Mouse (Mus musculus): Measurements from ENCODE around the gene Cd79a. TPM values are rescaled to one million over a fixed set of nuclear protein-coding genes. Genes with fewer than 3 reads are reported as not detected.

The Cd79a gene
- 0.44 and 0.59 TPM in 2 replicates for polyA plus RNA-seq (2012; rRNA removed)

GRCm38 (mm10) chr7:24897224-24897623 lies at the start of gene Cd79a:
Gene Cd79a (plus strand): TSS chr7:24897381.

GRCm38 (mm10) chr7:24861913-24862312 lies 35.3 kb upstream of the Cd79a start, which contains the start of gene Gm9844:
Gene Gm9844 (plus strand): TSS chr7:24862213.

GRCm38 (mm10) chr7:24869532-24870165 lies 27.5 kb upstream of the Cd79a start, which contains the start of the genes Lypd4 and Dmrtc2:
Gene Lypd4 (minus strand): TSS chr7:24869941.
Gene Dmrtc2 (plus strand): TSS chr7:24870057.

GRCm38 (mm10) chr7:24883896-24884692 lies 13.1 kb upstream of the Cd79a start, which contains the start of gene Rps19:
Gene Rps19 (plus strand): TSS chr7:24884371.

GRCm38 (mm10) chr7:24902630-24903443 lies 5.7 kb downstream of the Cd79a start, which contains the start of gene Arhgef1:
Gene Arhgef1 (plus strand): TSS chr7:24902912.

GRCm38 (mm10) chr7:24944257-24944950 lies 47.2 kb downstream of the Cd79a start, which contains the start of gene Gm4881:
Gene Gm4881 (minus strand): TSS chr7:24944494.

Other genes with a start within 250 kb of the Cd79a start
- not detected in 2 replicates for gene Tex101, start 220.7 kb upstream of the Cd79a start, polyA plus RNA-seq (2012; rRNA removed)
- not detected in 2 replicates for gene BC049730, start 188.1 kb upstream of the Cd79a start, polyA plus RNA-seq (2012; rRNA removed)
- not detected in 2 replicates for gene Gm4763, start 170.5 kb upstream of the Cd79a start, polyA plus RNA-seq (2012; rRNA removed)
- 0.20 and 0.22 TPM in 2 replicates for gene Cd177, start 137.1 kb upstream of the Cd79a start, polyA plus RNA-seq (2012; rRNA removed)
- 0.14 and 0.45 TPM in 2 replicates for gene Ceacam10, start 120.2 kb upstream of the Cd79a start, polyA plus RNA-seq (2012; rRNA removed)
- gene Gm9844, start 35.2 kb upstream of the Cd79a start, polyA plus RNA-seq (2012; rRNA removed), result 33.7 and 39.2 TPM in 2 replicates
- 0.05 TPM in 1 of 2 replicates, not detected in the other for gene Lypd4, start 27.4 kb upstream of the Cd79a start, polyA plus RNA-seq (2012; rRNA removed)
- 0.08 and 0.16 TPM in 2 replicates for gene Dmrtc2, start 27.3 kb upstream of the Cd79a start, polyA plus RNA-seq (2012; rRNA removed)
- 801 and 813 TPM in 2 replicates for gene Rps19, start 13.0 kb upstream of the Cd79a start, polyA plus RNA-seq (2012; rRNA removed)
- gene Arhgef1, start 5.5 kb downstream of the Cd79a start, polyA plus RNA-seq (2012; rRNA removed), result 188 and 209 TPM in 2 replicates
- 5.2 and 8.5 TPM in 2 replicates for gene Gm4881, start 47.1 kb downstream of the Cd79a start, polyA plus RNA-seq (2012; rRNA removed)
- gene Rabac1, start 75.4 kb downstream of the Cd79a start, polyA plus RNA-seq (2012; rRNA removed), result 197 and 219 TPM in 2 replicates
- 185 and 206 TPM in 2 replicates for gene Atp1a3, start 108.6 kb downstream of the Cd79a start, polyA plus RNA-seq (2012; rRNA removed)
- gene Grik5, start 175.0 kb downstream of the Cd79a start, polyA plus RNA-seq (2012; rRNA removed), result 120 and 130 TPM in 2 replicates
- 36.7 and 37.7 TPM in 2 replicates for gene Zfp574, start 175.2 kb downstream of the Cd79a start, polyA plus RNA-seq (2012; rRNA removed)

Data from central nervous system, embryonic 14 days (tissue).